Mouse (Mus musculus) liver, adult 2 months (tissue): ENCODE data around the gene Scd1.

Experiments used
- CTCF ChIP-seq: fragments of 200-500 bp; IDR thresholded peaks from 2 replicates; pipeline ENCODE4 v1.5.1; 2011; ENCODE audit warnings: low read depth, low read length, control low read depth
- POLR2A ChIP-seq: fragments of 200-500 bp; IDR thresholded peaks from 2 replicates; pipeline ENCODE4 v1.6.1; 2011; ENCODE audit warnings: low read length, control low read depth; ENCODE audit not compliant: insufficient read depth; ENCODE audit errors: extremely low read depth

GRCm38 (mm10) chr19:44392339-44393009 lies 15.2 kb downstream of the Scd1 start:
- TF ChIP-seq POLR2A (no peak), CTCF (no peak)
